Mouse (Mus musculus) layer of hippocampus, adult 18-20 months (tissue): ENCODE results near the gene Olfr574. TPM values are rescaled to one million over a fixed set of nuclear protein-coding genes. Genes with fewer than 3 reads are reported as not detected.

Experiments
- DNase-seq, 2 experiments: peaks; one replicate each; pipeline ENCODE4 v3.0.0; 2022; ENCODE audit warnings: low spot score in 2 of 2
- long read RNA-seq: library from polyadenylated mRNA; stranded (forward); transcript quantifications from one replicate; pipeline ENCODE4 v2.0.0, GENCODE M21; 2021
- total RNA-seq, 2 experiments: library from RNA; stranded (reverse); gene quantifications; 2 replicates each; pipeline ENCODE4 v1.2.3; 2021

The Olfr574 gene
- total RNA-seq: not detected
- long read RNA-seq: 0 reads

GRCm38 (mm10) chr7:102948167-102948566 is at the start of gene Olfr574:
Gene Olfr574, plus strand, starts transcription at chr7:102948467.
- no peak for DNase-seq

- no peak for DNase-seq
Measured at GRCm38 (mm10) chr7:102915261-102915660, 33.0 kb upstream of the Olfr574 start.

- DNase-seq: no peak
Measured at GRCm38 (mm10) chr7:102916405-102916804, 31.9 kb upstream of the Olfr574 start.

GRCm38 (mm10) chr7:102917032-102917875 is 31.0 kb upstream of the Olfr574 start, which contains the start of gene Olfr571:
Gene Olfr571, minus strand, starts transcription at chr7:102917536.
- no peak for DNase-seq

- peak in 1 of 2 experiments; percentile 29 for DNase-seq
Measured at GRCm38 (mm10) chr7:102919632-102920031, 28.6 kb upstream of the Olfr574 start.

GRCm38 (mm10) chr7:102924109-102924508 is 24.2 kb upstream of the Olfr574 start, which contains the start of gene Olfr572:
Gene Olfr572, plus strand, starts transcription at chr7:102924409.
- no peak for DNase-seq

GRCm38 (mm10) chr7:102927105-102927504 is 21.2 kb upstream of the Olfr574 start:
- DNase-seq: no peak

- DNase-seq: no peak
Measured at GRCm38 (mm10) chr7:102942475-102942874, 5.8 kb upstream of the Olfr574 start, which contains the start of gene Olfr573-ps1. Gene Olfr573-ps1, minus strand, starts transcription at chr7:102942575.

- DNase-seq: no peak
Measured at GRCm38 (mm10) chr7:102943417-102943816, 4.8 kb upstream of the Olfr574 start.

GRCm38 (mm10) chr7:102950732-102951131 is 2.5 kb downstream of the Olfr574 start:
- DNase-seq: no peak

- DNase-seq: no peak
Measured at GRCm38 (mm10) chr7:102958137-102958536, 9.9 kb downstream of the Olfr574 start.

GRCm38 (mm10) chr7:102958593-102958992 is 10.3 kb downstream of the Olfr574 start, which contains the start of gene Olfr575:
Gene Olfr575, minus strand, starts transcription at chr7:102958775.
- no peak for DNase-seq

GRCm38 (mm10) chr7:102962360-102962759 is 14.1 kb downstream of the Olfr574 start, which contains the start of gene Olfr576:
Gene Olfr576, plus strand, starts transcription at chr7:102962660.
- DNase-seq: no peak

GRCm38 (mm10) chr7:102974399-102974798 is 26.1 kb downstream of the Olfr574 start:
- no peak for DNase-seq

- DNase-seq: no peak
Measured at GRCm38 (mm10) chr7:102975843-102976242, 27.6 kb downstream of the Olfr574 start, which contains the start of gene Olfr577. Gene Olfr577, minus strand, starts transcription at chr7:102975943.

GRCm38 (mm10) chr7:102989224-102989623 is 41.0 kb downstream of the Olfr574 start, which contains the start of gene Olfr578:
Gene Olfr578, minus strand, starts transcription at chr7:102989324.
- DNase-seq: no peak

Other genes starting within 250 kb of the Olfr574 start
- gene Olfr558, start 246.3 kb upstream of the Olfr574 start, total RNA-seq: under 1 TPM; 0.30 to 0.32 TPM
- gene Olfr33, start 229.4 kb upstream of the Olfr574 start, total RNA-seq: not detected
- gene Olfr559, start 221.0 kb upstream of the Olfr574 start, total RNA-seq: not detected
- not detected for gene Olfr560, start 189.1 kb upstream of the Olfr574 start, total RNA-seq
- gene Olfr78, start 189.0 kb upstream of the Olfr574 start, total RNA-seq: under 1 TPM; 0.10 to 0.12 TPM
- gene Olfr561, start 177.2 kb upstream of the Olfr574 start, total RNA-seq: under 1 TPM in 1 of 2 experiments, not detected in 1; 0.13 TPM
- gene Olfr564, start 145.0 kb upstream of the Olfr574 start, total RNA-seq: not detected
- gene Olfr566, start 89.7 kb upstream of the Olfr574 start, total RNA-seq: not detected
- not detected for gene Olfr568, start 71.3 kb upstream of the Olfr574 start, total RNA-seq
- not detected for gene Olfr569, start 57.6 kb upstream of the Olfr574 start, total RNA-seq
- gene Olfr570, start 53.9 kb upstream of the Olfr574 start, total RNA-seq: not detected
- not detected for gene Olfr571, start 30.9 kb upstream of the Olfr574 start, total RNA-seq
- not detected for gene Olfr572, start 24.1 kb upstream of the Olfr574 start, total RNA-seq
- gene Olfr573-ps1, start 5.9 kb upstream of the Olfr574 start, total RNA-seq: not detected
- not detected for gene Olfr575, start 10.3 kb downstream of the Olfr574 start, total RNA-seq
- gene Olfr576, start 14.2 kb downstream of the Olfr574 start, total RNA-seq: not detected
- gene Olfr577, start 27.5 kb downstream of the Olfr574 start, total RNA-seq: not detected
- gene Olfr578, start 40.9 kb downstream of the Olfr574 start, total RNA-seq: not detected
- gene Olfr582, start 89.6 kb downstream of the Olfr574 start, total RNA-seq: not detected
- not detected for gene Olfr583, start 102.8 kb downstream of the Olfr574 start, total RNA-seq
- not detected for gene Olfr584, start 133.4 kb downstream of the Olfr574 start, total RNA-seq
- gene Olfr585, start 149.3 kb downstream of the Olfr574 start, total RNA-seq: not detected
- not detected for gene Olfr586, start 177.2 kb downstream of the Olfr574 start, total RNA-seq
- gene Olfr588-ps1, start 192.4 kb downstream of the Olfr574 start, total RNA-seq: not detected
- gene Olfr589, start 207.9 kb downstream of the Olfr574 start, total RNA-seq: not detected
- gene Olfr591, start 229.9 kb downstream of the Olfr574 start, total RNA-seq: not detected
- not detected for gene Olfr592, start 236.3 kb downstream of the Olfr574 start, total RNA-seq